Mouse (Mus musculus) limb, embryonic 12.5 days (tissue): ENCODE results near the gene Tepsin. TPM values are rescaled to one million over a fixed set of nuclear protein-coding genes. Genes with fewer than 3 reads are reported as not detected.

Experiments used
- ATAC-seq: fragments of 200-750 bp; cut with Nextera tagmentation; 2 replicates; pipeline ENCODE4 v1.8.0; 2017; ENCODE audit warnings: low read depth, moderate TSS enrichment; ENCODE audit not compliant: insufficient number of reproducible peaks, insufficient read depth, low FRiP score, low TSS enrichment
- H3K27ac ChIP-seq: fragments of 300-500 bp; sonication (generic); 2 replicates; pipeline ENCODE4 v1.5.1; 2016; ENCODE audit warnings: mild to moderate bottlenecking, moderate library complexity
- H3K27me3 ChIP-seq: fragments of 300-500 bp; sonication (generic); 2 replicates; pipeline ENCODE4 v1.6.1; 2016; ENCODE audit warnings: mild to moderate bottlenecking, moderate library complexity
- H3K36me3 ChIP-seq: fragments of 300-500 bp; sonication (generic); 2 replicates; pipeline ENCODE4 v1.6.1; 2016; ENCODE audit warnings: mild to moderate bottlenecking, moderate library complexity
- H3K4me1 ChIP-seq: fragments of 300-500 bp; sonication (generic); replicated peaks from 2 replicates; pipeline ENCODE4 v1.6.1; 2016
- H3K4me2 ChIP-seq: fragments of 300-500 bp; sonication (generic); 2 replicates; pipeline ENCODE4 v1.6.1; 2016; ENCODE audit warnings: mild to moderate bottlenecking, moderate library complexity
- H3K4me3 ChIP-seq: fragments of 300-500 bp; sonication (generic); replicated peaks from 2 replicates; pipeline ENCODE4 v1.5.1; 2016; ENCODE audit warnings: mild to moderate bottlenecking
- H3K9ac ChIP-seq: fragments of 300-500 bp; sonication (generic); replicated peaks from 2 replicates; pipeline ENCODE4 v1.6.1; 2016; ENCODE audit warnings: mild to moderate bottlenecking, moderate library complexity
- H3K9me3 ChIP-seq: fragments of 300-500 bp; sonication (generic); 2 replicates; pipeline ENCODE4 v1.6.1; 2016; ENCODE audit warnings: mild to moderate bottlenecking, moderate library complexity
- WGBS: fragments of 180-500 bp; shearing (Covaris S2); methylation state at CpG from one replicate; pipeline ENCODE4 v1.1.7; 2016; 5-methylcytosine and 5-hydroxymethylcytosine counted together
- polyA plus RNA-seq: library from polyadenylated mRNA; unstranded; fragments of >200 nt; fragmentation: Nextera tagmentation; extraction: Ambion mirVana; gene quantifications from 2 replicates; pipeline ENCODE4 v1.2.1, GENCODE M21; 2016

Gene Tepsin
- polyA plus RNA-seq, 1 experiment from 2014 or later: 17.0 TPM

GRCm38 (mm10) chr11:120129281-120129680, 30.8 kb upstream of the Tepsin start:
- H3K4me3 ChIP-seq: no peak overlapping the region
- H3K27ac ChIP-seq: no peak overlapping the region
- peaks cover 84% of the 10 kb centered on the region for H3K36me3 ChIP-seq
- H3K9me3 ChIP-seq: no peaks in the 10 kb centered on the region
- 90% methylated on average over 7 of the region's 7 CpGs for WGBS
- no peak for ATAC-seq
- no peak overlapping the region for H3K9ac ChIP-seq
- no peaks in the 10 kb centered on the region for H3K4me1 ChIP-seq
- H3K27me3 ChIP-seq: no peaks in the 10 kb centered on the region
- no peak overlapping the region for H3K4me2 ChIP-seq

GRCm38 (mm10) chr11:120126845-120127244, 28.3 kb upstream of the Tepsin start:
- 87% methylated on average over 2 of the region's 2 CpGs for WGBS

GRCm38 (mm10) chr11:120122126-120122525, 23.6 kb upstream of the Tepsin start:
- no peak for ATAC-seq
- H3K9ac ChIP-seq: no peak overlapping the region
- peaks cover 7% of the 10 kb centered on the region; the same call in 1 of the 2 replicates for H3K27me3 ChIP-seq
- H3K36me3 ChIP-seq: peaks cover 71% of the 10 kb centered on the region
- H3K9me3 ChIP-seq: no peaks in the 10 kb centered on the region
- H3K4me3 ChIP-seq: no peak overlapping the region
- H3K4me1 ChIP-seq: peaks cover 14% of the 10 kb centered on the region
- no peak overlapping the region for H3K27ac ChIP-seq
- H3K4me2 ChIP-seq: no peak overlapping the region
- WGBS: 87% methylated on average over 12 of the region's 12 CpGs

More at GRCm38 (mm10) chr11:120126845-120127244, 28.3 kb upstream of the Tepsin start:
- H3K9me3 ChIP-seq: no peaks in the 10 kb centered on the region
- peaks cover 81% of the 10 kb centered on the region for H3K36me3 ChIP-seq
- no peak for ATAC-seq
- no peaks in the 10 kb centered on the region for H3K27me3 ChIP-seq
- H3K4me1 ChIP-seq: no peaks in the 10 kb centered on the region; the same call in 1 of the 2 replicates
- no peak overlapping the region for H3K27ac ChIP-seq
- H3K9ac ChIP-seq: no peak overlapping the region
- no peak overlapping the region for H3K4me2 ChIP-seq
- no peak overlapping the region for H3K4me3 ChIP-seq

GRCm38 (mm10) chr11:120120642-120121420, 22.3 kb upstream of the Tepsin start:
- Histone ChIP-seq H3K9me3 (no peaks in the 10 kb centered on the region), H3K27me3 (peaks cover 15% of the 10 kb centered on the region), H3K4me1 (peaks cover 15% of the 10 kb centered on the region), H3K4me3 (no peak overlapping the region), H3K36me3 (peaks cover 73% of the 10 kb centered on the region), H3K27ac (no peak overlapping the region), H3K9ac (no peak overlapping the region), H3K4me2 (no peak overlapping the region)
- ATAC-seq: no peak
- 80% methylated on average over 17 of the region's 17 CpGs for whole genome bisulfite sequencing

- Histone ChIP-seq H3K4me1 (peaks cover 23% of the 10 kb centered on the region), H3K27me3 (peaks cover 15% of the 10 kb centered on the region), H3K4me3 (no peak overlapping the region), H3K9me3 (no peaks in the 10 kb centered on the region), H3K36me3 (peaks cover 74% of the 10 kb centered on the region), H3K4me2 (no peak overlapping the region), H3K9ac (no peak overlapping the region), H3K27ac (0 out of 2 replicates have a peak overlapping the region, but pooled peaks have one; percentile 35)
- ATAC-seq: no peak
- 69% methylated on average over 10 of the region's 10 CpGs for WGBS
Measured at GRCm38 (mm10) chr11:120119936-120120541, 21.5 kb upstream of the Tepsin start.

GRCm38 (mm10) chr11:120119108-120119507, 20.6 kb upstream of the Tepsin start:
- Histone ChIP-seq H3K4me2 (no peak overlapping the region), H3K9me3 (no peaks in the 10 kb centered on the region), H3K9ac (no peak overlapping the region), H3K4me1 (peaks cover 30% of the 10 kb centered on the region), H3K36me3 (peaks cover 70% of the 10 kb centered on the region), H3K27ac (no peak overlapping the region), H3K27me3 (peaks cover 15% of the 10 kb centered on the region), H3K4me3 (no peak overlapping the region)
- 91% methylated on average over 7 of the region's 7 CpGs for WGBS
- no peak for ATAC-seq

- WGBS: 84% methylated on average over 2 of the region's 2 CpGs
- peaks cover 19% of the 10 kb centered on the region for H3K27me3 ChIP-seq
- H3K9ac ChIP-seq: no peak overlapping the region
- H3K4me3 ChIP-seq: no peak overlapping the region
- no peaks in the 10 kb centered on the region for H3K9me3 ChIP-seq
- H3K27ac ChIP-seq: no peak overlapping the region
- H3K4me1 ChIP-seq: peaks cover 30% of the 10 kb centered on the region
- no peak for ATAC-seq
- no peak overlapping the region for H3K4me2 ChIP-seq
- peaks cover 68% of the 10 kb centered on the region for H3K36me3 ChIP-seq
Measured at GRCm38 (mm10) chr11:120117626-120118025, 19.1 kb upstream of the Tepsin start.

- peak; percentile 86 for ATAC-seq
- Histone ChIP-seq H3K27me3 (peaks cover 19% of the 10 kb centered on the region), H3K4me1 (peaks cover 30% of the 10 kb centered on the region), H3K4me3 (no peak overlapping the region), H3K9ac (no peak overlapping the region), H3K36me3 (peaks cover 62% of the 10 kb centered on the region), H3K4me2 (no peak overlapping the region), H3K27ac (peak overlapping the region; percentile 79), H3K9me3 (no peaks in the 10 kb centered on the region)
- 58% methylated on average over 21 of the region's 21 CpGs for WGBS
Measured at GRCm38 (mm10) chr11:120114488-120115215, 16.1 kb upstream of the Tepsin start.

- Histone ChIP-seq H3K9ac (no peak overlapping the region), H3K4me2 (no peak overlapping the region), H3K9me3 (no peaks in the 10 kb centered on the region), H3K27ac (no peak overlapping the region), H3K4me3 (no peak overlapping the region), H3K4me1 (peaks cover 41% of the 10 kb centered on the region), H3K36me3 (peaks cover 54% of the 10 kb centered on the region), H3K27me3 (peaks cover 12% of the 10 kb centered on the region; the same call in 1 of the 2 replicates)
- 89% methylated on average over 4 of the region's 4 CpGs for WGBS
- ATAC-seq: no peak
Measured at GRCm38 (mm10) chr11:120112136-120112535, 13.6 kb upstream of the Tepsin start.

- Histone ChIP-seq H3K9me3 (no peaks in the 10 kb centered on the region), H3K4me3 (no peak overlapping the region), H3K9ac (no peak overlapping the region), H3K36me3 (peaks cover 54% of the 10 kb centered on the region), H3K4me1 (peaks cover 41% of the 10 kb centered on the region), H3K27ac (no peak overlapping the region), H3K27me3 (peaks cover 4% of the 10 kb centered on the region; the same call in 1 of the 2 replicates), H3K4me2 (no peak overlapping the region)
- 9% methylated on average over 2 of the region's 2 CpGs for WGBS
- ATAC-seq: no peak
Measured at GRCm38 (mm10) chr11:120111033-120111432, 12.5 kb upstream of the Tepsin start.

- Histone ChIP-seq H3K27ac (no peak overlapping the region), H3K36me3 (peaks cover 56% of the 10 kb centered on the region)
- 65% methylated on average over 7 of the region's 7 CpGs for WGBS
Measured at GRCm38 (mm10) chr11:120110554-120110953, 12.0 kb upstream of the Tepsin start.

More at GRCm38 (mm10) chr11:120110554-120110953, 12.0 kb upstream of the Tepsin start:
- H3K4me3 ChIP-seq: no peak overlapping the region
- H3K4me1 ChIP-seq: peaks cover 37% of the 10 kb centered on the region
- no peaks in the 10 kb centered on the region for H3K9me3 ChIP-seq
- H3K27me3 ChIP-seq: peaks cover 4% of the 10 kb centered on the region; the same call in 1 of the 2 replicates
- ATAC-seq: no peak
- no peak overlapping the region for H3K9ac ChIP-seq
- no peak overlapping the region for H3K4me2 ChIP-seq
